Comparison of ENCODE assay signal across 8 mouse cellular contexts in the genomic region with DNA sequence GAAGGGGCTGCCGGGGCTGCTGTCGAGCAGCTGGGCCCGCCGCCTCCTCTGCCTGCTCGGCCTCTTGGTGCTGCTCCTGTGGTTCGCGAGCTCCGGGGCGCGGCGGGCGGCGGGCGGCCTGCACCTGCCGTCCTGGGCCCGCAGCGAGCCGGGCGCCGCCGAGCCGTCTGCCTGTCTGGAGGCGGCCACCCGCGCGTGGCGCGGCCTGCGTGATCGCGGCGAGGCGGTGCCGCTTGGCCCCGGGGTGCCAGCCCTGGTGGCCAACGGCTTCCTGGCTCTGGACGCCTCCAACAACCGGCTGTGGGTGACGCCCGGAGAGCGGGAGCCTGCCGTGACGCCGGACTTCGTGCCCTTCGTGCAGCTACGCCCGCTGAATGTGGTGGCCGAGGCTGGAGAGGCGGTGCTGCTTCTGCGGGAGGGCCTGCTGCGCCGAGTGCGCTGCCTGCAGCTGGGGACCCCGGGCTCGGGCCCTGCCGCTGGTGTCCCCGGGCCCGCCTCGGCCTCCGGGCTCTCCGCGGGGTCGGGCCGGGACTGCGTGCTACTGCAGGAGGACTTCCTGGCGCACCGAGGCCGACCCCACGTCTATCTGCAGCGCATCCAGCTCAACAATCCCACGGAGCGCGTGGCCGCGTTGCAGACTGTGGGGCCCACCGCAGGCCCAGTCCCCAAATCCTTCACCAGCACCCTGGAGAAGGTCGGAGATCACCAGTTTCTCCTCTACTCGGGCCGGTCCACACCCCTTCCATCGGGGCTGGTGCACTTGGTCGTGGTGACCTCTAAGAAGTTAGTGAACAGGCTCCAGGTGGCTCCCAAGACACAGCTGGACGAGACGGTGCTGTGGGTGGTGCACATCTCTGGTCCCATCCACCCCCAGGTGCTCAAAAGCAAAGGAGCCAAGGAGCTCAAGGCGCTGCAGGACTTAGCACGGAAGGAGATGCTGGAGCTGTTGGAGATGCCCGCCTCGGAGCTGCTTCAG. TPM values are rescaled to one million over a fixed set of nuclear protein-coding genes. Genes with fewer than 3 reads are reported as not detected.
DNase-seq lines count a peak whose midpoint lies in the region; ATAC-seq and TF ChIP-seq lines count a peak whose summit lies in the region.

No protein-coding gene starts in this region.

- peaks cover 35% of the 10 kb centered on the region for H3K36me3 ChIP-seq in heart, embryonic 12.5 days
- peaks cover 22% of the 10 kb centered on the region for H3K36me3 ChIP-seq in forebrain, embryonic 12.5 days (replicated peaks)
- H3K36me3 ChIP-seq in kidney, embryonic 14.5 days (ENCODE audit: control insufficient read depth, insufficient read depth, low read length), result peaks cover 24% of the 10 kb centered on the region
- H3K36me3 ChIP-seq in stomach, embryonic 15.5 days, result peaks cover 22% of the 10 kb centered on the region

- in situ Hi-C loops in Patski (cut with MboI; ENCODE audit: low pct_unique_long_range_greater_than_20kb), result no loop called here

- H3K27ac ChIP-seq in heart, embryonic 12.5 days (ENCODE audit: poor library complexity, severe bottlenecking), result peak overlapping the region; percentile 60; the same call in 1 of the 2 replicates
- peak overlapping the region; percentile 75 for H3K27ac ChIP-seq in forebrain, embryonic 12.5 days
- H3K27ac ChIP-seq in kidney, embryonic 14.5 days (ENCODE audit: low read depth, low read length), result peak overlapping the region; percentile 76; the same call in 1 of the 2 replicates
- peak overlapping the region; percentile 72 for H3K27ac ChIP-seq in stomach, embryonic 15.5 days

- CTCF ChIA-PET in Patski (lab: Charles Lee), result no interaction called here

- H3K27me3 ChIP-seq in heart, embryonic 12.5 days (replicated peaks), result no peaks in the 10 kb centered on the region
- no peaks in the 10 kb centered on the region for H3K27me3 ChIP-seq in Patski
- peaks cover 9% of the 10 kb centered on the region; the same call in 1 of the 2 replicates for H3K27me3 ChIP-seq in forebrain, embryonic 12.5 days
- no peaks in the 10 kb centered on the region for H3K27me3 ChIP-seq in kidney, embryonic 14.5 days (ENCODE audit: control insufficient read depth, insufficient read depth, low read length)
- H3K27me3 ChIP-seq in stomach, embryonic 15.5 days (replicated peaks), result no peaks in the 10 kb centered on the region

- POLR2A ChIA-PET in Patski (lab: Charles Lee), result no interaction called here

- peak overlapping the region; percentile 92 for H3K9ac ChIP-seq in heart, embryonic 12.5 days
- H3K9ac ChIP-seq in forebrain, embryonic 12.5 days, result peak overlapping the region; percentile 97
- peak overlapping the region; percentile 85 for H3K9ac ChIP-seq in kidney, embryonic 14.5 days (ENCODE audit: low read depth, low read length)
- peak overlapping the region; percentile 72 for H3K9ac ChIP-seq in stomach, embryonic 15.5 days

- DNase-seq in heart, adult 9 months (ENCODE audit: low spot score in 2 of 2), result no peak
- no peak for DNase-seq in Patski (ENCODE audit: low read depth, low spot score)
- no peak for DNase-seq in c-Kit-positive CD71-positive TER-119-positive erythroid progenitor cells, embryonic 14.5 days (ENCODE audit: low spot score)

- no peak for TF ChIP-seq CTCF in Patski (IDR thresholded peaks at IDR 0.05)

- H3K4me3 ChIP-seq in heart, embryonic 12.5 days, result peak overlapping the region; percentile 84
- H3K4me3 ChIP-seq in forebrain, embryonic 12.5 days (replicated peaks), result peak overlapping the region; percentile 100
- peak overlapping the region; percentile 89 for H3K4me3 ChIP-seq in kidney, embryonic 14.5 days (ENCODE audit: low read length)
- H3K4me3 ChIP-seq in stomach, embryonic 15.5 days (replicated peaks), result peak overlapping the region; percentile 92

- 6% methylated on average over 82 of the region's 88 CpGs for WGBS in heart, embryonic 12.5 days
- 9% methylated on average over 72 of the region's 88 CpGs for WGBS in forebrain, embryonic 12.5 days
- 8% methylated on average over 59 of the region's 88 CpGs for WGBS in kidney, embryonic 14.5 days
- WGBS in stomach, embryonic 15.5 days, result 5% methylated on average over 85 of the region's 88 CpGs

- peak overlapping the region; percentile 97 for H3K4me2 ChIP-seq in heart, embryonic 12.5 days
- peak overlapping the region; percentile 100 for H3K4me2 ChIP-seq in forebrain, embryonic 12.5 days
- H3K4me2 ChIP-seq in kidney, embryonic 14.5 days (replicated peaks; ENCODE audit: low read depth, low read length), result peak overlapping the region; percentile 99
- H3K4me2 ChIP-seq in stomach, embryonic 15.5 days, result peak overlapping the region; percentile 98

- peak; percentile 63 for ATAC-seq in heart, embryonic 12.5 days (ENCODE audit: insufficient number of reproducible peaks, low FRiP score)
- peak; percentile 18 for ATAC-seq in Patski
- peak; percentile 71 for ATAC-seq in forebrain, embryonic 12.5 days (ENCODE audit: low FRiP score)
- ATAC-seq in kidney, embryonic 14.5 days (ENCODE audit: low FRiP score, low TSS enrichment), result peak; percentile 46
- ATAC-seq in megakaryocyte-erythroid progenitor cell, adult 5-6 weeks (replicated peaks; ENCODE audit: low FRiP score, low TSS enrichment, poor library complexity, severe bottlenecking), result peak; percentile 23
- peak; percentile 45 for ATAC-seq in stomach, embryonic 15.5 days (ENCODE audit: insufficient read depth, low FRiP score, low read depth)

- H3K9me3 ChIP-seq in heart, embryonic 12.5 days (replicated peaks), result no peaks in the 10 kb centered on the region
- H3K9me3 ChIP-seq in forebrain, embryonic 12.5 days, result no peaks in the 10 kb centered on the region
- no peaks in the 10 kb centered on the region for H3K9me3 ChIP-seq in kidney, embryonic 14.5 days (ENCODE audit: control insufficient read depth, low read length)
- H3K9me3 ChIP-seq in stomach, embryonic 15.5 days, result no peaks in the 10 kb centered on the region

- H3K4me1 ChIP-seq in heart, embryonic 12.5 days (replicated peaks), result peaks cover 45% of the 10 kb centered on the region
- H3K4me1 ChIP-seq in forebrain, embryonic 12.5 days, result peaks cover 30% of the 10 kb centered on the region
- peaks cover 31% of the 10 kb centered on the region for H3K4me1 ChIP-seq in kidney, embryonic 14.5 days (ENCODE audit: control insufficient read depth, insufficient read depth, low read length)
- H3K4me1 ChIP-seq in stomach, embryonic 15.5 days, result peaks cover 38% of the 10 kb centered on the region

RNA-seq across cellular contexts. Expression of gene 2510039O18Rik, which starts 0.6 kb away (rescaled TPM):
- polyA plus RNA-seq in heart, embryonic 12.5 days (2016; fragmentation: Nextera tagmentation; extraction: Ambion mirVana), result 24.6 and 24.9 TPM in 2 replicates
- polyA plus RNA-seq in Patski (2021), result 57.2 TPM
- 16.3 and 16.6 TPM in 2 replicates for polyA plus RNA-seq in forebrain, embryonic 12.5 days (2016; fragmentation: Nextera tagmentation; extraction: Ambion mirVana)
- 19.0 and 22.1 TPM in 2 replicates for polyA plus RNA-seq in kidney, embryonic 14.5 days (2014; fragmentation: Nextera tagmentation; extraction: Ambion mirVana)
- total RNA-seq in megakaryocyte-erythroid progenitor cell, adult 5-6 weeks (2014; fragmentation: Nextera tagmentation), result 22.5 and 23.7 TPM in 2 replicates
- 21.4 and 27.4 TPM in 2 replicates for total RNA-seq in megakaryocyte-erythroid progenitor cell, adult 5-6 weeks (2017)
- 17.4 and 17.7 TPM in 2 replicates for polyA plus RNA-seq in stomach, embryonic 15.5 days (2015; fragmentation: Nextera tagmentation; extraction: Ambion mirVana)

RNA-seq across cellular contexts. Expression of gene Plod1, which starts 4.8 kb away (rescaled TPM):
- 46.9 and 49.6 TPM in 2 replicates for polyA plus RNA-seq in heart, embryonic 12.5 days (2016; fragmentation: Nextera tagmentation; extraction: Ambion mirVana)
- polyA plus RNA-seq in Patski (2021), result 39.3 TPM
- 21.6 and 24.9 TPM in 2 replicates for polyA plus RNA-seq in forebrain, embryonic 12.5 days (2016; fragmentation: Nextera tagmentation; extraction: Ambion mirVana)
- 28.5 and 40.7 TPM in 2 replicates for polyA plus RNA-seq in kidney, embryonic 14.5 days (2014; fragmentation: Nextera tagmentation; extraction: Ambion mirVana)
- 1.3 and 5.4 TPM in 2 replicates for total RNA-seq in megakaryocyte-erythroid progenitor cell, adult 5-6 weeks (2014; fragmentation: Nextera tagmentation)
- 1.8 and 2.9 TPM in 2 replicates for total RNA-seq in megakaryocyte-erythroid progenitor cell, adult 5-6 weeks (2017)
- 43.7 and 47.9 TPM in 2 replicates for polyA plus RNA-seq in stomach, embryonic 15.5 days (2015; fragmentation: Nextera tagmentation; extraction: Ambion mirVana)

RNA-seq across cellular contexts. Expression of gene Mfn2, which starts 36.8 kb away (rescaled TPM):
- 121 and 123 TPM in 2 replicates for polyA plus RNA-seq in heart, embryonic 12.5 days (2016; fragmentation: Nextera tagmentation; extraction: Ambion mirVana)
- 52.4 TPM for polyA plus RNA-seq in Patski (2021)
- 61.2 and 63.1 TPM in 2 replicates for polyA plus RNA-seq in forebrain, embryonic 12.5 days (2016; fragmentation: Nextera tagmentation; extraction: Ambion mirVana)
- polyA plus RNA-seq in kidney, embryonic 14.5 days (2014; fragmentation: Nextera tagmentation; extraction: Ambion mirVana), result 12.1 and 31.0 TPM in 2 replicates
- 26.1 and 28.1 TPM in 2 replicates for total RNA-seq in megakaryocyte-erythroid progenitor cell, adult 5-6 weeks (2014; fragmentation: Nextera tagmentation)
- total RNA-seq in megakaryocyte-erythroid progenitor cell, adult 5-6 weeks (2017), result 22.2 and 32.1 TPM in 2 replicates
- 32.1 and 37.8 TPM in 2 replicates for polyA plus RNA-seq in stomach, embryonic 15.5 days (2015; fragmentation: Nextera tagmentation; extraction: Ambion mirVana)

RNA-seq across cellular contexts. Expression of gene Nppb, which starts 44.3 kb away (rescaled TPM):
- polyA plus RNA-seq in heart, embryonic 12.5 days (2016; fragmentation: Nextera tagmentation; extraction: Ambion mirVana), result 276 and 282 TPM in 2 replicates
- polyA plus RNA-seq in Patski (2021), result 0.60 TPM
- not detected in 2 replicates for polyA plus RNA-seq in forebrain, embryonic 12.5 days (2016; fragmentation: Nextera tagmentation; extraction: Ambion mirVana)
- not detected in 2 replicates for polyA plus RNA-seq in kidney, embryonic 14.5 days (2014; fragmentation: Nextera tagmentation; extraction: Ambion mirVana)
- not detected in 2 replicates for total RNA-seq in megakaryocyte-erythroid progenitor cell, adult 5-6 weeks (2014; fragmentation: Nextera tagmentation)
- not detected in 2 replicates for total RNA-seq in megakaryocyte-erythroid progenitor cell, adult 5-6 weeks (2017)
- polyA plus RNA-seq in stomach, embryonic 15.5 days (2015; fragmentation: Nextera tagmentation; extraction: Ambion mirVana), result 0.23 TPM in 1 of 2 replicates, not detected in the other

RNA-seq across cellular contexts. Expression of gene Nppa, which starts 59.2 kb away (rescaled TPM):
- polyA plus RNA-seq in heart, embryonic 12.5 days (2016; fragmentation: Nextera tagmentation; extraction: Ambion mirVana), result 5,688 and 5,948 TPM in 2 replicates
- 0.31 TPM for polyA plus RNA-seq in Patski (2021)
- 0.82 and 0.99 TPM in 2 replicates for polyA plus RNA-seq in forebrain, embryonic 12.5 days (2016; fragmentation: Nextera tagmentation; extraction: Ambion mirVana)
- polyA plus RNA-seq in kidney, embryonic 14.5 days (2014; fragmentation: Nextera tagmentation; extraction: Ambion mirVana), result 0.45 TPM in 1 of 2 replicates, not detected in the other
- not detected in 2 replicates for total RNA-seq in megakaryocyte-erythroid progenitor cell, adult 5-6 weeks (2014; fragmentation: Nextera tagmentation)
- not detected in 2 replicates for total RNA-seq in megakaryocyte-erythroid progenitor cell, adult 5-6 weeks (2017)
- 2.4 and 2.6 TPM in 2 replicates for polyA plus RNA-seq in stomach, embryonic 15.5 days (2015; fragmentation: Nextera tagmentation; extraction: Ambion mirVana)

Comparison
In these comparisons a context has a peak if more than half of its experiments do, and no peak if none do; other contexts are left out.
1. ATAC-seq: peak in every context shown above with its lines; median percentile 71 in forebrain, embryonic 12.5 days; 63 in heart, embryonic 12.5 days; 46 in kidney, embryonic 14.5 days; 45 in stomach, embryonic 15.5 days; 23 in megakaryocyte-erythroid progenitor cell, adult 5-6 weeks; 18 in Patski.